Mouse (Mus musculus) stomach, adult 2 months (tissue): Measurements from ENCODE around the gene Sbf1. TPM values are rescaled to one million over a fixed set of nuclear protein-coding genes. Genes with fewer than 3 reads are reported as not detected.

Source experiments
- polyA plus RNA-seq: library from polyadenylated mRNA; depleted of rRNA; stranded (reverse); fragments of >200 nt; gene quantifications from 2 replicates; pipeline ENCODE4 v1.2.3, GENCODE M21; 2012; rRNA removed

The Sbf1 gene
- 100 and 115 TPM in 2 replicates for polyA plus RNA-seq

DNA sequence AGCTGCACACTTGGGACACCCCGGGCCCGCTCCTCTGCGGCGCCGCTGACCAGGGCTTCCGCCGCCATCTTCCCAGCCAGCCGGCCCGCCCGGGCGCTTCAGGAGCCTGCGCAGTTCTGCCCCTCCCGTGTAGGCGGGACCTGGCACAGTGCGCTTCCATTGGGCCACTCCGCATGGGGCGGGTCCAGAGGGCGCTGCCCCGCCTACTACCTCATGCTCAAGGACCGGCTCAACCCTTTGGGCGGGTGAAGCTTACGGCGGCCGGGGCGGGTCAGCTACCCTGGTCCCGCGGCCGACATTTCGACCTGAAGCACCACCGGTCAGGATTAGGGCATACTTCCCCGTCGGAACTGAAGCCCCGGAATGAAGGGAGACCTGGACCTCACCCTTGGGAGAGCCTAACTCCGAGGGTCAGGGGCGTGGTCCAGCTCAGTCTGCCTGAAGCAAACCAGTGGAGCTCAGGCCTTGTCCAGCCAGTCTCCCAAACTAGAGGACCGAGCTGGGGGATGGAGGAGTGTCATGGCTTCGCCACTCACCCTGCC lies at the start of gene Sbf1:
Sbf1 (minus strand) TSS at position 122 of the 542 bp plus-strand sequence.

DNA sequence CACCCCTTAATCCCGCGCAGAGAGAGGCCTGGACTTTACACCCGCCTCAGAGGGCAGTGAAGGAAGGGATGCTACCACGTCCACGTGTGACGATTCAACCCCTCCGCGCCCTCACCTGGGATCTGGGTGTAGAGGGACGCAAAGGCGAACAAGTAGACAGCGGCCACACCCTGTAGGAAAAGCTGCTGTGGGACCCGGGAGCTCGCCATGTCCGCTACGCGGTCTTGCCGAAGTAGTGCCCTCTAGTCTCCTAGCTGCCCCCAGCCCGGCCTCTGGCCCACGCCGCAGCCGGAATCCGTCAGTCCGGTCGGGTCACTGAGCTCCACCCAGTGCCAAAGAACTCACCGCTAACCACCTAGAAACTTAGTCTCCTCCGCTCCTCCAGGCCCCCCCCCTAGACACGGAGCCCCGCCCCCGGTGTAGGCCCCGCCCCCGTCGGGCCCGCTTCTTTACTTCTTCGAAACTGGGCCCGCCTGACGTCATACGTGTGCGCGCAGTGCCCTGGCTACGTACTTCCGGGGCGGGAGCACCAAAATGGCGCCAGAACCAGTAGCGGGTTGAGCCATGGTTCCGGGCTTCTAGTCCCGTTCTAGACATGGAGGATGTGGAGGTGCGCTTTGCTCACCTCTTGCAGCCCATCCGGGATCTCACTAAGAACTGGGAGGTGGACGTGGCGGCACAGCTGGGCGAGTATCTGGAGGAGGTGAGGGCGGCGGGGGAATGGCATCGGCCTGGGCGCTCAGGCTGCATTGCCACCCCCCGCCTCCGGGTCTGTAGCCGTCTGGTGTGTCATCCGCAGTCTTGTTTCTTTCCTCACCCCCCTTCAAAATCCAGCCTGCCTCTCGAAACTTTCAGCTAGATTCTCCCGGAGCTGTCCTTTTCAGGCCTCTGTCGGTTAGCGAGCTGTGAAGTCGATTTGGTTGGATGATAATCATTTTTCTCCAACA lies 40.4 kb upstream of the Sbf1 start, which contains the start of the genes Lmf2 and Ncaph2:
Lmf2 (minus strand) TSS at position 419 of the 947 bp plus-strand sequence.
Ncaph2 (plus strand) TSS at position 479 of the 947 bp plus-strand sequence.

DNA sequence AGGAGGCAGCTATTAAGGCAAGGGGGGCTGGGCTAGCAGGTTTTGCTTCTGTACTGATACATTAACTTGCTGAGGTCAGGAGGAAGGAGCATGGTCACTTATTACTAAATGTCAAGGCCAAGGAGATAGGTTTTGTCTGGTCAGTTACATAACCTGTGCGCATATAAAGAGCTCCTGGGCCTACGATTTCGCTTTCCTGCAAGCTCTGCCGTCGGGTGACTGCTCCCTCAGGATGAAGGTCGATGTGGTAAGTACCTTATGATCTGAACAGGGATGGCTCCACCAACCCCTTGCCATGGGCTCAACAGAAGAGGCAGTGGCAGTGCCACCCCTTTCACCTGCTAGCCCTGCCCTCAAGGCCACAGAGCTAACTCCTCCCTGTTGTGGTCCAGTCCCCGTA lies 19.2 kb upstream of the Sbf1 start, which contains the start of gene Miox:
Miox (plus strand) TSS at position 128 of the 400 bp plus-strand sequence.

DNA sequence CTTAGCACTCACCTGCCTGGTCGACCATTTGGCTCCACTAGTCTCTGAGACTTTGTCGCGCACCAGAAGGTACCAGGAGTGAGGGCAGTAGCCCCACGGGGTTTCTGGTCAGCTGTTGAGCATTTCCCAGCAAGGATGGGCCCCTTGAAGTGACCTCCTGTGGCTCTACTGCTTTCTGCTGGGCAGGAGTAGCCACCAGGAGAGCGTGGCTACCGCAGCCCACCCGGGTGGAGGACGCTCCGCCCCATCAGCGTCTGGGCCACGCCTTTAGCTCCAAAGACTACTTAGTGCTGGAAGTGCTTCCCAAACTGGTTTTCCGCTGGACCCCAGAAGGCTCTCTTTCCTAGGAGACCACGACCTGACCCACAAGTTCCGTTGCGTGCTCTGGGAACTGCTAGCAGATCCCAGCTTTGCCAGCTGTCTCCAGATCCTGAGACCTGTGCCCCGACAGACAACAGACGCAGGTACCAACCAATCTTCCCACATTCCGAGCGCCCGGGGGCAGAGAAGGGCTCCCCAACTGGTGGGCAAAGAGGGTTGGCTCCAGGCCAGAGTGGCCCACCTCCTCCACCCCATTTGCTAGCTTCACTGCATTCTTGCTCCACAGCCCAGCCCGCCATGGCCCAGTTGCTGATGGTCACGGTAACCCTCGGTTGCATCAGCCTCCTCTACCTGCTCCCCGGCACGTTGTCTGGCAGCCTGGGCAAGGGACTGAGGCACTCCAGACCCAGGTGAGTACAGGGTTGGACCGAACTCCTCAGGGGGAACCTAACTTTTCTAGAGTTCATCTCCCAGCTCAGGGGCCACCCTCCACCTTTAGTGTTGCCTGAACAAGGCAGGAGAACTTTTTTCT lies 7.8 kb upstream of the Sbf1 start, which contains the start of gene Adm2:
Adm2 (plus strand) TSS at position 51 of the 853 bp plus-strand sequence.

Other genes starting within 250 kb of the Sbf1 start
- 54.9 and 56.4 TPM in 2 replicates for gene Trabd, start 240.2 kb downstream of the Sbf1 start, polyA plus RNA-seq
- gene Selenoo, start 226.2 kb downstream of the Sbf1 start, polyA plus RNA-seq: 26.6 and 45.1 TPM in 2 replicates
- gene Tubgcp6, start 192.2 kb downstream of the Sbf1 start, polyA plus RNA-seq: 16.8 and 19.0 TPM in 2 replicates
- gene Hdac10, start 186.6 kb downstream of the Sbf1 start, polyA plus RNA-seq: 16.4 and 17.9 TPM in 2 replicates
- gene Mapk12, start 174.6 kb downstream of the Sbf1 start, polyA plus RNA-seq: 3.9 and 4.2 TPM in 2 replicates
- 2.4 and 2.9 TPM in 2 replicates for gene Mapk11, start 165.7 kb downstream of the Sbf1 start, polyA plus RNA-seq
- gene Plxnb2, start 134.5 kb downstream of the Sbf1 start, polyA plus RNA-seq: 272 and 308 TPM in 2 replicates
- gene Dennd6b, start 118.8 kb downstream of the Sbf1 start, polyA plus RNA-seq: 9.6 and 9.7 TPM in 2 replicates
- 113 and 257 TPM in 2 replicates for gene Ppp6r2, start 103.8 kb downstream of the Sbf1 start, polyA plus RNA-seq
- gene Adm2, start 7.4 kb upstream of the Sbf1 start, polyA plus RNA-seq: 4.1 and 5.8 TPM in 2 replicates
- 1.2 TPM in 1 of 2 replicates, not detected in the other for gene Miox, start 19.1 kb upstream of the Sbf1 start, polyA plus RNA-seq
- 17.5 and 19.8 TPM in 2 replicates for gene Lmf2, start 40.3 kb upstream of the Sbf1 start, polyA plus RNA-seq
- 88.6 and 103 TPM in 2 replicates for gene Ncaph2, start 40.4 kb upstream of the Sbf1 start, polyA plus RNA-seq
- gene Sco2, start 58.5 kb upstream of the Sbf1 start, polyA plus RNA-seq: 22.5 and 28.4 TPM in 2 replicates
- gene Tymp, start 61.7 kb upstream of the Sbf1 start, polyA plus RNA-seq: 2.5 and 6.6 TPM in 2 replicates
- 3.9 and 4.4 TPM in 2 replicates for gene Odf3b, start 64.0 kb upstream of the Sbf1 start, polyA plus RNA-seq
- gene Klhdc7b, start 69.6 kb upstream of the Sbf1 start, polyA plus RNA-seq: not detected in 2 replicates
- not detected in 2 replicates for gene Syce3, start 95.2 kb upstream of the Sbf1 start, polyA plus RNA-seq
- gene Cpt1b, start 110.6 kb upstream of the Sbf1 start, polyA plus RNA-seq: 1.7 and 5.0 TPM in 2 replicates
- 0.14 and 0.23 TPM in 2 replicates for gene C730034F03Rik, start 114.3 kb upstream of the Sbf1 start, polyA plus RNA-seq
- gene Gm44502, start 114.4 kb upstream of the Sbf1 start, polyA plus RNA-seq: 0.27 and 1.8 TPM in 2 replicates
- 38.2 and 43.2 TPM in 2 replicates for gene Chkb, start 114.6 kb upstream of the Sbf1 start, polyA plus RNA-seq
- 0.69 and 0.73 TPM in 2 replicates for gene Mapk8ip2, start 138.6 kb upstream of the Sbf1 start, polyA plus RNA-seq
- gene Arsa, start 162.1 kb upstream of the Sbf1 start, polyA plus RNA-seq: 15.1 and 20.1 TPM in 2 replicates
- gene Shank3, start 184.3 kb upstream of the Sbf1 start, polyA plus RNA-seq: 7.6 and 8.7 TPM in 2 replicates